1 mouse cellular context compared by ENCODE assay signal in genomic region chr6:129643237-129643636, GRCm38 (mm10). TPM values are rescaled to one million over a fixed set of nuclear protein-coding genes. Genes with fewer than 3 reads are reported as not detected.
"Had no signal": no experiment of that assay in that cellular context is flagged by ENCODE, and none has a peak within 500 bp of the region (broad histone marks: within the 10 kb centered on the region; RNA-seq: fewer than 3 reads in every experiment).

Gene Klrc3 (minus strand): TSS chr6:129643337.

RNA-seq across cellular contexts. Expression of gene Klrc3, which starts in this region (rescaled TPM):
- total RNA-seq: neutrophil, adult 5-6 weeks had no signal
